Mouse (Mus musculus) A20 (cell line): ENCODE data around the gene Il17rc.

Source experiments
- DNase-seq: peaks from one replicate; pipeline ENCODE4 v3.0.0-alpha.2; 2011; ENCODE audit warnings: low read depth, low spot score

Gene Il17rc

GRCm38 (mm10) chr6:113455007-113455406, 16.2 kb upstream of the Il17rc start:
- DNase-seq = peak; percentile 80

GRCm38 (mm10) chr6:113457952-113458534, 13.2 kb upstream of the Il17rc start, which contains the start of gene Il17re:
TSS of gene Il17re (plus strand) at chr6:113458484.
- DNase-seq = no peak

- no peak for DNase-seq
These were observed 12.6 kb upstream of the Il17rc start for GRCm38 (mm10) chr6:113458635-113459034.

- no peak for DNase-seq
These were observed 7.2 kb upstream of the Il17rc start for GRCm38 (mm10) chr6:113464040-113464439.

- no peak for DNase-seq
These were observed 5.6 kb upstream of the Il17rc start for GRCm38 (mm10) chr6:113465602-113466001.

- peak; percentile 30 for DNase-seq
These were observed 2.7 kb upstream of the Il17rc start for GRCm38 (mm10) chr6:113468512-113468911.

GRCm38 (mm10) chr6:113469021-113469420, 2.2 kb upstream of the Il17rc start:
- DNase-seq = peak; percentile 76

GRCm38 (mm10) chr6:113469432-113469831, 1.8 kb upstream of the Il17rc start:
- DNase-seq = no peak

- DNase-seq = no peak
These were observed 834 bp downstream of the Il17rc start for GRCm38 (mm10) chr6:113472061-113472460.

GRCm38 (mm10) chr6:113473246-113473645, 2.0 kb downstream of the Il17rc start:
- no peak for DNase-seq

- DNase-seq = no peak
These were observed 2.5 kb downstream of the Il17rc start for GRCm38 (mm10) chr6:113473715-113474114.

- no peak for DNase-seq
These were observed 6.1 kb downstream of the Il17rc start for GRCm38 (mm10) chr6:113477353-113477752.

- no peak for DNase-seq
These were observed 7.7 kb downstream of the Il17rc start for GRCm38 (mm10) chr6:113478906-113479305.

- DNase-seq = no peak
These were observed 9.5 kb downstream of the Il17rc start for GRCm38 (mm10) chr6:113480555-113481373.

- no peak for DNase-seq
These were observed 11.4 kb downstream of the Il17rc start for GRCm38 (mm10) chr6:113482477-113483099.

- DNase-seq = peak; percentile 97
These were observed 11.9 kb downstream of the Il17rc start, which contains the start of gene Creld1 for GRCm38 (mm10) chr6:113483100-113483615. TSS of gene Creld1 (plus strand) at chr6:113483297.

- DNase-seq = peak; percentile 54
These were observed 12.5 kb downstream of the Il17rc start for GRCm38 (mm10) chr6:113483729-113484128.

GRCm38 (mm10) chr6:113487125-113487576, 15.9 kb downstream of the Il17rc start:
- DNase-seq = peak; percentile 35

GRCm38 (mm10) chr6:113489410-113489809, 18.2 kb downstream of the Il17rc start:
- no peak for DNase-seq

- DNase-seq = no peak
These were observed 21.1 kb downstream of the Il17rc start for GRCm38 (mm10) chr6:113492101-113492864.

- peak; percentile 81 for DNase-seq
These were observed 23.1 kb downstream of the Il17rc start for GRCm38 (mm10) chr6:113494258-113494788.
